In genomic region chr15:98391903-98392187, GRCm38 (mm10) we compare ENCODE assay signal across 18 mouse cellular contexts. TPM values are rescaled to one million over a fixed set of nuclear protein-coding genes. Genes with fewer than 3 reads are reported as not detected.
DNase-seq lines count a peak whose midpoint lies in the region; ATAC-seq and TF ChIP-seq lines count a peak whose summit lies in the region.
"Had no signal": no experiment of that assay in that cellular context is flagged by ENCODE, and none has a peak within 500 bp of the region (broad histone marks: within the 10 kb centered on the region; RNA-seq: fewer than 3 reads in every experiment).

No protein-coding gene starts in this region.

- ATAC-seq in liver, embryonic 12.5 days: no peak
- ATAC-seq in lung, postnatal 0 days: peak; percentile 33
- ATAC-seq: forebrain, embryonic 14.5 days had no signal

- H3K4me2 ChIP-seq in liver, embryonic 12.5 days: no peak overlapping the region
- no peak overlapping the region for H3K4me2 ChIP-seq in lung, postnatal 0 days (replicated peaks; ENCODE audit: low read depth, low read length)
- H3K4me2 ChIP-seq: embryonic facial prominence, embryonic 15.5 days; hindbrain, embryonic 15.5 days; stomach, embryonic 15.5 days had no signal

- H3K4me3 ChIP-seq in liver, adult 2 months (ENCODE audit: insufficient read depth, low read depth, low read length): no peak overlapping the region
- no peak overlapping the region for H3K4me3 ChIP-seq in liver, embryonic 12.5 days
- no peak overlapping the region for H3K4me3 ChIP-seq in lung, postnatal 0 days (ENCODE audit: low read depth, low read length)
- H3K4me3 ChIP-seq: embryonic facial prominence, embryonic 15.5 days; hindbrain, embryonic 15.5 days; stomach, embryonic 15.5 days had no signal

- TF ChIP-seq CTCF in liver, adult 2 months (IDR thresholded peaks at IDR 0.05; ENCODE audit: low read depth, low read length): no peak
- no peak for TF ChIP-seq CTCF in lung, postnatal 0 days (IDR thresholded peaks at IDR 0.05)

- no peak for TF ChIP-seq POLR2A in liver, adult 2 months (IDR thresholded peaks at IDR 0.05; ENCODE audit: extremely low read depth, insufficient read depth, low read length)

- no peaks in the 10 kb centered on the region for H3K36me3 ChIP-seq in liver, adult 2 months (ENCODE audit: control insufficient read depth, insufficient read depth, low read length)
- no peaks in the 10 kb centered on the region for H3K36me3 ChIP-seq in liver, embryonic 12.5 days
- H3K36me3 ChIP-seq in lung, postnatal 0 days (ENCODE audit: insufficient read depth, low read length): no peaks in the 10 kb centered on the region
- H3K36me3 ChIP-seq: embryonic facial prominence, embryonic 15.5 days; hindbrain, embryonic 15.5 days; stomach, embryonic 15.5 days had no signal

- no peak overlapping the region for H3K27ac ChIP-seq in liver, adult 2 months (replicated peaks; ENCODE audit: insufficient read depth, low read depth, low read length)
- no peak overlapping the region for H3K27ac ChIP-seq in liver, embryonic 12.5 days
- H3K27ac ChIP-seq in lung, postnatal 0 days (ENCODE audit: low read length): no peak overlapping the region
- H3K27ac ChIP-seq: embryonic facial prominence, embryonic 15.5 days; hindbrain, embryonic 15.5 days; stomach, embryonic 15.5 days had no signal

- DNase-seq in liver, adult 2 months (ENCODE audit: extremely low read depth, low read depth, low spot score): peak; percentile 21
- peak; percentile 67 for DNase-seq in adipocyte (ENCODE audit: low spot score)
- peak; percentile 79 for DNase-seq in adrenal gland, postnatal 14 days
- DNase-seq in lung, postnatal 0 days (ENCODE audit: low spot score): peak; percentile 38
- no peak for DNase-seq in thymus, postnatal 10 days (ENCODE audit: low spot score in 2 of 2)
- DNase-seq in cerebellum, adult 9-10 months: no peak
- DNase-seq: layer of hippocampus, postnatal 36 days had no signal

- H3K4me1 ChIP-seq in liver, adult 2 months (ENCODE audit: control insufficient read depth, insufficient read depth, low read length): no peaks in the 10 kb centered on the region
- H3K4me1 ChIP-seq in liver, embryonic 12.5 days: no peaks in the 10 kb centered on the region
- no peaks in the 10 kb centered on the region for H3K4me1 ChIP-seq in lung, postnatal 0 days (ENCODE audit: insufficient read depth, low read depth, low read length)
- H3K4me1 ChIP-seq: embryonic facial prominence, embryonic 15.5 days; hindbrain, embryonic 15.5 days; stomach, embryonic 15.5 days had no signal

- WGBS in liver, adult 2 months: 12% methylated on average over 2 of the region's 2 CpGs
- WGBS in liver, embryonic 12.5 days (ENCODE audit: insufficient replicate concordance): 29% methylated on average over 2 of the region's 2 CpGs
- WGBS in lung, postnatal 0 days: 31% methylated on average over 2 of the region's 2 CpGs

- no peaks in the 10 kb centered on the region for H3K9me3 ChIP-seq in liver, embryonic 12.5 days (replicated peaks)
- H3K9me3 ChIP-seq in lung, postnatal 0 days (ENCODE audit: low read length): peaks cover 3% of the 10 kb centered on the region; the same call in 1 of the 2 replicates
- H3K9me3 ChIP-seq: embryonic facial prominence, embryonic 15.5 days; hindbrain, embryonic 15.5 days; stomach, embryonic 15.5 days had no signal

- no peak overlapping the region for H3K9ac ChIP-seq in liver, adult 2 months (ENCODE audit: low read depth, low read length)
- no peak overlapping the region for H3K9ac ChIP-seq in liver, embryonic 12.5 days
- H3K9ac ChIP-seq in lung, postnatal 0 days (replicated peaks; ENCODE audit: low read depth): no peak overlapping the region
- H3K9ac ChIP-seq: embryonic facial prominence, embryonic 15.5 days; hindbrain, embryonic 15.5 days; stomach, embryonic 15.5 days had no signal

- no peaks in the 10 kb centered on the region for H3K79me2 ChIP-seq in liver, adult 2 months (ENCODE audit: control insufficient read depth, insufficient read depth, low read length)

- no peak for TF ChIP-seq EP300 in lung, postnatal 0 days (IDR thresholded peaks at IDR 0.05)

- H3K27me3 ChIP-seq in liver, adult 2 months (ENCODE audit: control insufficient read depth, insufficient read depth, low read length): no peaks in the 10 kb centered on the region
- H3K27me3 ChIP-seq in liver, embryonic 12.5 days (replicated peaks): no peaks in the 10 kb centered on the region
- H3K27me3 ChIP-seq in lung, postnatal 0 days (replicated peaks; ENCODE audit: insufficient read depth, low read length): no peaks in the 10 kb centered on the region
- H3K27me3 ChIP-seq: embryonic facial prominence, embryonic 15.5 days; hindbrain, embryonic 15.5 days; stomach, embryonic 15.5 days had no signal

RNA-seq across cellular contexts. Expression of gene Olfr283, which starts 11.1 kb away (rescaled TPM):
- total RNA-seq in liver, adult 2 months (2014; rRNA removed): not detected in 2 replicates
- polyA plus RNA-seq in liver, adult 2 months (2012; rRNA removed): not detected in 2 replicates
- polyA plus RNA-seq in liver, embryonic 12.5 days (2016; fragmentation: Nextera tagmentation; extraction: Ambion mirVana): not detected in 2 replicates
- not detected in 2 replicates for total RNA-seq in adrenal gland, postnatal 14 days (2021)
- polyA plus RNA-seq in lung, postnatal 0 days (2015; fragmentation: Nextera tagmentation; extraction: Ambion mirVana): not detected in 2 replicates
- total RNA-seq: gastrocnemius, postnatal 36 days; layer of hippocampus, postnatal 36 days; megakaryocyte, adult 5-6 weeks; neutrophil, adult 5-6 weeks had no signal
- polyA plus RNA-seq: forebrain, embryonic 14.5 days; heart, embryonic 14.5 days; hindbrain, embryonic 15.5 days; kidney, embryonic 14.5 days; limb, embryonic 14.5 days; stomach, embryonic 15.5 days had no signal

RNA-seq across cellular contexts. Expression of gene Olfr282, which starts 39.2 kb away (rescaled TPM):
- total RNA-seq in liver, adult 2 months (2014; rRNA removed): not detected in 2 replicates
- not detected in 2 replicates for polyA plus RNA-seq in liver, adult 2 months (2012; rRNA removed)
- not detected in 2 replicates for polyA plus RNA-seq in liver, embryonic 12.5 days (2016; fragmentation: Nextera tagmentation; extraction: Ambion mirVana)
- not detected in 2 replicates for total RNA-seq in adrenal gland, postnatal 14 days (2021)
- polyA plus RNA-seq in lung, postnatal 0 days (2015; fragmentation: Nextera tagmentation; extraction: Ambion mirVana): not detected in 2 replicates
- total RNA-seq: gastrocnemius, postnatal 36 days; layer of hippocampus, postnatal 36 days; megakaryocyte, adult 5-6 weeks; neutrophil, adult 5-6 weeks had no signal
- polyA plus RNA-seq: forebrain, embryonic 14.5 days; heart, embryonic 14.5 days; hindbrain, embryonic 15.5 days; kidney, embryonic 14.5 days; limb, embryonic 14.5 days; stomach, embryonic 15.5 days had no signal

RNA-seq across cellular contexts. Expression of gene Olfr284, which starts 51.1 kb away (rescaled TPM):
- total RNA-seq in liver, adult 2 months (2014; rRNA removed): not detected in 2 replicates
- not detected in 2 replicates for polyA plus RNA-seq in liver, adult 2 months (2012; rRNA removed)
- not detected in 2 replicates for polyA plus RNA-seq in liver, embryonic 12.5 days (2016; fragmentation: Nextera tagmentation; extraction: Ambion mirVana)
- not detected in 2 replicates for total RNA-seq in adrenal gland, postnatal 14 days (2021)
- not detected in 2 replicates for polyA plus RNA-seq in lung, postnatal 0 days (2015; fragmentation: Nextera tagmentation; extraction: Ambion mirVana)
- total RNA-seq: gastrocnemius, postnatal 36 days; layer of hippocampus, postnatal 36 days; megakaryocyte, adult 5-6 weeks; neutrophil, adult 5-6 weeks had no signal
- polyA plus RNA-seq: forebrain, embryonic 14.5 days; heart, embryonic 14.5 days; hindbrain, embryonic 15.5 days; kidney, embryonic 14.5 days; limb, embryonic 14.5 days; stomach, embryonic 15.5 days had no signal

Comparison
In these comparisons a context has a peak if more than half of its experiments do, and no peak if none do; other contexts are left out.
1. DNase-seq: peak in liver, adult 2 months (single experiment), adipocyte (single experiment), adrenal gland, postnatal 14 days (single experiment) and lung, postnatal 0 days (single experiment); none in thymus, postnatal 10 days (0 of 2) and cerebellum, adult 9-10 months (single experiment).